Mouse (Mus musculus): ENCODE data around the gene Pml.
"Not testable (repeated sequence)": the region's sequence is repeated elsewhere in the genome, so short reads cannot be mapped to it uniquely, and the experiment has no call there.

Gene Pml

DNA sequence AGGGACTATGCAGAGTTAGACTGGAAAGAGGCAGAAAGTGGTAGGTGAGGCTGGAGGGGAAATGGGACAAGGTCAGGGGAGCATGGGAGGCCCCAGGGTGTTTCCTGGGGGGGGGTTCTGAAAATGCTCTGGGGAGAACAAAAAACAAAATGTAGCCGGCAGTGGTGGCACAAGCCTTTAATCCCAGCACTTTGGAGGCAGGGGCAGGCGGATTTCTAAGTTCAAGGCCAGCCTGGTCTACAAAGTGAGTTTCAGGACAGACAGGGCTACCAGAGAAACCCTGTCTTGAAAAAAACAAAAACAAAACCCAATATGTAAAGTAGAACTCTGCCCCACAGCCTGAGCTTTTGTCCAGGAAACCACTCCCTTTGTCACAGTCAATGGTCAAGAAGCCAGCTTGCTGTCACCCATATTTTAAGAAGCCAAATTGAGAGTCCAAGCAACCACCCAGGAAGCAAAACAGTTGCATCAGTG lies 22.5 kb upstream of the Pml start:
- DNase-seq (ENCODE audit: low read depth, low spot score), result peak; percentile 84

DNA sequence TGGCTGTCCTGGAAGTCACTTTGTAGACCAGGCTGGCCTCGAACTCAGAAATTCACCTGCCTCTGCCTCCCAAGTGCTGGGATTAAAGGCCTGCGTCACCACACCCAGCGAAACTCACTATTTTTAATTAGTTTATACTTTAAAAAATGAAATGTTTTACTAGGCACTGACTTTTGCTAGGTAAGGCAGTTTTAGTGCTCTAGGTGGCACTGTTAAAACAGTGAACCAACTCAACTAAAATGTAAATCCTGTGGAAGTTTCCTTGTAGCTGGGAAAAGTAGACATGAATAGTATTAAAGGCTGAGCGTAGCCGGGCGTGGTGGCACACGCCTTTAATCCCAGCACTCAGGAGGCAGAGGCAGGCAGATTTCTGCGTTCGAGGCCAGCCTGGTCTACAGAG lies 22.0 kb upstream of the Pml start:
- DNase-seq (ENCODE audit: low read depth, low spot score), result peak; percentile 71

GRCm38 (mm10) chr9:58271109-58271508 lies 21.5 kb upstream of the Pml start:
- peak; percentile 87 for DNase-seq (ENCODE audit: low read depth, low spot score)

DNA sequence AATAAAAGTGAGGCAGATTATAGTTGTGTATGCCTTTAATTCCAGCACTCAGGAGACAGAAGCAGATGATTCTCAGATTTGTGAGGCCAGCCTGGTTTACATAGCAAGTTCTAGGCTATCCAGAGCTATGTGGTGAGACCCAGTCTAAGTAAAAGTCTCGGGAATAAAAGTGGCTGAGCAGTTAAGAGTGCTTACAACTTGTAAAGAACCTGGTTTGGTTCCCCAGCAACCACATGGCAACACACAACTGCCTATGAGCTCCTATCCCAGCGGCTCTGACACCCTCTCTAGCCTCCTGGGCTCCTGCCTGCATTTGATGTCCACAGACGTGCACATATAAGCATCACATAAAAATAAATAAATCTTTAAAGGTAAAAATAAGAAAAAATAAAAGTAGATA lies 20.5 kb upstream of the Pml start:
- no peak for DNase-seq (ENCODE audit: low read depth, low spot score)

DNA sequence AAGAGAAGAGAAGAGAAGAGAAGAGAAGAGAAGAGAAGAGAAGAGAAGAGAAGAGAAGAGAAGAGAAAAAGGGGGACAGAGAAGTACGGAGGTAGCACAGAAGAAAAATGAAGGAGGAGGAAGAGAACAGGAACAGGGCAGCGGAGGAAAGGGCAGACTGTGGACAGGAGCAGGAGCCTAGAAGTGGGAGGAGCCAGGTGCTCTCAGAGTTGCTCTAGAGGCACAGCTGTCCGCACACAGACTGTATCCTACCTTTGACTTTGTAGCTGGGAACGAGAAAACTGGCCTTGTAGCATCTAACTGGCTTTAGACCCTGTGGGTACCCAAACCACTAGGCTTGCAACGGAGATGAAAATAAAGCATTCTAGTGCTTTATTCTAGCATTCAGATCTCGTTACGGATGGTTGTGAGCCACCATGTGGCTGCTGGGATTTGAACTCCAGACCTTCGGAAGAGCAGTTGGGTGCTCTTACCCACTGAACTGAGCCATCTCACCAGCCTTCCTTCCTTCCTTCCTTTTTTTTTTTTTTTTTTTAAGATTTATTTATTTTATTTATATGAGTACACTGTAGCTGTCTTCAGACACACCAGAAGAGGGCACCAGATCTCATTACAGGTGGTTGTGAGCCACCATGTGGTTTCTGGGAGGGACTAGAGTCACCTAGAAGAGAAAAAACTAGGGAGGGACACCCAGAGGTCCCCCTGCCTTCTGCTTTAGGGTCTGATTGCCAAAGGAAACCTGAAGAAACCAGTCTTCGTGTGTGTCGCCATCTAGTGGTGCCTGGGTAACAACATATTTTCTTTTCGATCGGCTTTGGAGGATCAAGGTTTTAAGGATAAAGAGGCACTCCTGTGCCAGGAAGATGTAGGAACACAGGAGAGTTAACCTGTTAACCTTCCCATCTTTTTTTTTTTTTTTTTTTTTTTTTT lies 19.1 kb upstream of the Pml start:
- DNase-seq (ENCODE audit: low read depth, low spot score), result peak; percentile 82

- no peak for DNase-seq (ENCODE audit: low read depth, low spot score)
Measured at GRCm38 (mm10) chr9:58267046-58267445, 17.5 kb upstream of the Pml start.

DNA sequence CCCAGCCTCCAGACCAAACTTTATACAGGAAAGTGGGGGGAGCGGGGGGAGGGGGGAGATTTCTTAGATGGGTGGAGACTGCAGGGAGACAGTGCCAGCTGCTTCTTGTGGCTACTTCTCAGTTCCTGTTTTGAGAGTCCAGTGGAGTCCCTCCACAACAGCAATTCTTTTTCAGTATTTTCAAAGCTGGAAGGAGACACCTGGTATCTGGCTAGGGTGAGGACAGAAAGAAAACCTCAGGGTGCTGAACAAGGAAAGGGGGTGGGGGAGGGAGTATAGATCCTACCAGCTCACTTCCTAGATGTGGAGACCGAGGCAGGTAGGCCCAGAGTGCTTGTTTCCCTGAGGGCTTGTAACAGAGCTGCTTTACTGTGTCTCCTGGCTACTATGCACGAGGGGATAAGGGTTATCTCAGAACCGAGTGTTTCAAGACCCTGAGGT lies 17.0 kb upstream of the Pml start:
- DNase-seq (ENCODE audit: low read depth, low spot score), result peak; percentile 87

- no peak for DNase-seq (ENCODE audit: low read depth, low spot score)
Measured at GRCm38 (mm10) chr9:58265368-58265767, 15.8 kb upstream of the Pml start.

- no peak for DNase-seq (ENCODE audit: low read depth, low spot score)
Measured at GRCm38 (mm10) chr9:58262507-58262906, 12.9 kb upstream of the Pml start.

DNA sequence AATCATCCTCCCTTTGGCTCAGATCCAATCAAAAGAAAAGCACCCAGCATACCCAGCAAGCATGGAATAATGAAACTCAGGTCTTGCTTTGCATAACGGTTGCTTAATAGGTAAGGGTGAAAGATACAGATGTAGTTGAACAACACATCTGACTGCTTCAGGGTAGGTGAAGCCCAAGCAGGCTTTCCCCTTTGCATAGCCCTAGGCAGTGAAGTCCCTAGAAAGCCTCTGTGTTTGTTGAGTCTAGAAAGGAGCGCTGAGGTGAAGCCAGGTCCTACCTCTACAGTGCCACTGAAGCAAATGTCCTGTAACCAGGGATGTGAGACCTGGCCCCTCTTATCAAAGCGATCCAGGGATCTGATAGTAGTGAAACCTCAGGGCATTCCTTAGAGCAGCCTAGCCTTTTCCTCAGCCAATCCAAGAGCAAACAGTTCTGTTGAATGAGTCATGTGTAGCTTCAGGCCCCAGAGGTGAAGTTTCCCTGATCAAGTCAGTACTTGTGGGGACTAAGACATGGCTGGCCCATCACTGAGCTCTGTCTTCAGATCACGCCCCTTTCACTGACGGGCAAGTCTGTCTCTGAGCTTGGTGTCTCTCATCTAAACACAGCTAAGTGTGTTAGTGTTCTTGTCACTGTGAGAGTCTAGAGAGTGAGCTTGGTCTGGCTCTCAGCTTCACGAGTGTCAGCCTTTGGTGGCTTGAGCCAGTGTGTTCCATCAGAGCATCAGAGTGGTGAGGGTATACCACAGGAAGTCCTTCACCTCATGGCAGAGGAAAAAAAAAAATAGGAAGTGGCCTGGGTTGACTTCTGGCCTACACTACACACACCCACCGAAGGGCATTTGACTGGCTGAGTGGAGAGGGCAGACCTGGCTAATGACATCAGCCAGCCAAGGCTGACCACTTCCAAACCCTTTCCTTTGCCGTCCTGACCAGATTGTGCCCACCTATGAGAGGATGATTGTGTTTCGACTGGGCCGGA lies 6.4 kb upstream of the Pml start:
- peak; percentile 57 for DNase-seq (ENCODE audit: low read depth, low spot score)

DNA sequence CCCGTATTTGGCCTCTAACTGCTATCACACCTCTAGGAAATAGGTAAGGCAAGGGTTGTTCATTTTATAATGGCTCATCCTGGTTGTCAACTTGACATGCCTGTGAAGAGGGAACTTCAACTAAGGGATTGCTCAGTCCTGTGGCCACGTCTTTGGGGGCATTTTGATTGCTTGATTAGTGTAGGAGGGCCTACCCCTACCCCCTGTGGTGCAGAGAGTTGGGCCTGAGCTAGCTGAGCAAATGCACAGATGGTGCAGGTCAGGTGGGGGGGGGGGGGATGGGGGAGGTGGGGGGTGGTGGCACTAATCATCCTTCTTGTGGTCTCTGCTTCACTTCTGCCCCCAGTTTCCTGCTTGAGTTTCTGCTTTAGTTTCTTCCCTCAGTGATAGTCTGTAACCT lies 5.5 kb upstream of the Pml start:
- peak; percentile 60 for DNase-seq (ENCODE audit: low read depth, low spot score)

DNA sequence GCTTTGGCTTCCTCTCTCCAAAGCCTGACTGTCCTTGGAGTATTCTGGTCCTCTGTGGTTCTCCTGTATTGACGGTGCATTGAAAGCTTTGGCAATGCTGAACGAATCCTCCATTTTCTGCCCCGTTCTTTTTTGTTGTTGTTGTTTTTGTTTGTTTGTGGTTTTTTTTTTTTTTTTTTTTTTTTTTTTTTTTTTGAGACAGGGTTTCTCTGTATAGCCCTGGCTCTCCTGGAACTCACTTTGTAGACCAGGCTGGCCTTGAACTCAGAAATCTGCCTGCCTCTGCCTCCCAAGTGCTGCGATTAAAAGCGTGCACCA lies 4.2 kb upstream of the Pml start:
- not testable (repeated sequence) for DNase-seq (ENCODE audit: low read depth, low spot score)

GRCm38 (mm10) chr9:58253033-58253804 lies 3.6 kb upstream of the Pml start, which contains the start of gene Stoml1:
TSS of gene Stoml1 (plus strand) at chr9:58253164.
- peak; percentile 93 for DNase-seq (ENCODE audit: low read depth, low spot score)

GRCm38 (mm10) chr9:58250730-58251129 lies 1.1 kb upstream of the Pml start:
- DNase-seq (ENCODE audit: low read depth, low spot score), result not testable (repeated sequence)

DNA sequence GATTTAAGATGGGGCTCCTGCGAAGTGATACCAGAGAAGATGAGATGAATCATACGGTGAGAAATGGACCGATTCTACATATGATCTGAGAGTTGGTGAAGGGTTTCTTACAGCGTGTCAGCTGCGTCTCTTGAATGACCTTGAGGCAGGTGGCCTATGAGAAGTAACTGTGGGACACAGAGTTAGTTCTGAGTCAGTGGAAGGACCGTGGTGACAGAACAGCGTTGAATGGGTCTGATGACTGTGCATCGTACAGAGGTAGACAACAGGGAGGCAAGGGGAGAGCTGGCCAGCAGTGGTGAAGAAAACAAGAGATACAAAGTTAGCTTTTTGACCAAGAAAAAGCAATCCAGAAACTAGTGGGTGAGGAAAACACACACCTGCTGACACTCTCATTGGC lies 736 bp upstream of the Pml start:
- peak; percentile 59 for DNase-seq (ENCODE audit: low read depth, low spot score)

DNA sequence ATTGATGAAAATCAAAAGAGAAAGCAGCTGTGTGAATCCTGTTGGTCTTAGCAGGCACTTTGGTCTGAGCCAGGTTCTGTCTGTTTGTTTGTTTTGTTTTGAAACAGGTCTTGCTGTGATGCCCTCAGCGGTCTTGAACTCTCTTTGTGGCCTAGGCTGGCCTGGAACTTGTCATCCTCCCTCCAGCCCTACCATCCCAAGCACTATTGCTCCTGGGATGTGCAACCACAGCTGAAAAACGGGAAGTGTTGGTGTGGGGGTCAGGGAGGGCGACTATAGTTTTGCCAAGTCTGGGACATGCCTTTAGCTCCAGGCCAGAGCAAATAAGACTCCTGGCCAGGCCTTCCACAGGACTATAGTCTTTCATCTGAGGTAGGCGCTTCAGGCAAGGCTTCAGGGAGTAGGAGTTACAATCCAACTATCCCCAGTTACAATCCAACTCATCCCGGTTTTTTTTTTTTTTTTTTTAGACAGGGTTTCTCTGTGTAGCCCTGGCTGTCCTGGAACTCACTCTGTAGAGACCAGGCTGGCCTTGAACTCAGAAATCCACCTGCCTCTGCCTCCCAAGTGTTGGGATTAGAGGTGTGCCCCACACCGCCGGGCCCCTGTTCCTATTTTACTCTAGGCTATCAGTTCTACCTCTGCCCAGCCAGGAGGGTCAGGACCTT lies 706 bp downstream of the Pml start:
- peak; percentile 36 for DNase-seq (ENCODE audit: low read depth, low spot score)

- no peak for DNase-seq (ENCODE audit: low read depth, low spot score)
Measured at GRCm38 (mm10) chr9:58247064-58247759, 2.4 kb downstream of the Pml start.

DNA sequence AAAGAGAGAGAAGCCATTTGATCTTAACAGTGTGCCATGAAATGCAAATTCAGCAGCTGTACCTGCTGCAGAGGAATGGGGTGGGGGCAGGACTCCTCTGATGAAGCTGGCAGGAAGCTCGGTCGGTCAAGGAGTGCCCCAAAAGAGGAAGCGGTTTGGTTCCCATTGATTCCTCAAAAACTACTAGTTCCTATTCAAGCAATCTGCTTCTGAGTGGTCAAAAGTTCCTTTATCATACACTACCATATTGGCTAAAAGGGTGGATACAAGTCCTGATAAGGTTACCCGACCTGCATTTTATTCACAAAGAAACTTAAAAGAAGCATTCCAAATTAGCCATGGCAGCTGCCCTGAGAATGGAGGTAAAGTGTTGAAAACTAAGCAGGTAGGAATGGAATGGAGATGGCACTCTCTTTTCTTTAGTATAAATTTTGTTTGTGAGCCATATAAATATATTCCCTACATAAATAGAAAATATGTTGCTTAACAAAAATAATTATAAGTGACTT lies 3.4 kb downstream of the Pml start:
- peak; percentile 61 for DNase-seq (ENCODE audit: low read depth, low spot score)

DNA sequence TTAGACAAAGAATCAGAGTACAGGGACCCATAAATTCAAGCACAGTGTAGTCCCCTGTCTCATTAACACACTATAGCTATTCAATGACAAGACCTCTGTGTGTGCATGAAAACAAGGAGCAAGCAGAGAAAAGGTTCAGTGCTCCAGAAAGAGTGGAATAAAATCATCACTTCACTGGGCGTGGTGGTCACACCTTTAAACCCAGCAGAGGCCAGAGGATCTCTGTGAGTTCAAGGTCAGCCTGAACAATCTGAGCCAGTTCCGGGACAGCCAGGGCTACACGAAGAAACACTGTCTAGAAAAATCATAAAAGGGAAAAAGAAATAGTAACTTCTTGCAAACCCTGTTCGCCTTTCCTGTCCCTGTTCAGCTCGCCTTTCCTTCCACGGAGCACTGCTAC lies 5.9 kb downstream of the Pml start:
- DNase-seq (ENCODE audit: low read depth, low spot score), result no peak

GRCm38 (mm10) chr9:58242696-58243095 lies 6.9 kb downstream of the Pml start:
- no peak for DNase-seq (ENCODE audit: low read depth, low spot score)
